Mouse (Mus musculus) kidney, postnatal 4 days (tissue): Measurements from ENCODE around the gene Gsk3b.
A peak's percentile ranks its signal among the peaks of the same experiment; 100 is the strongest.
"Not testable (repeated sequence)": the region's sequence is repeated elsewhere in the genome, so short reads cannot be mapped to it uniquely, and the experiment has no call there.

ENCODE experiments used
- DNase-seq, 2 experiments: peaks; one replicate each; pipeline ENCODE4 v3.0.0; 2021; ENCODE audit warnings: mixed read lengths in 2 of 2

The Gsk3b gene

DNA sequence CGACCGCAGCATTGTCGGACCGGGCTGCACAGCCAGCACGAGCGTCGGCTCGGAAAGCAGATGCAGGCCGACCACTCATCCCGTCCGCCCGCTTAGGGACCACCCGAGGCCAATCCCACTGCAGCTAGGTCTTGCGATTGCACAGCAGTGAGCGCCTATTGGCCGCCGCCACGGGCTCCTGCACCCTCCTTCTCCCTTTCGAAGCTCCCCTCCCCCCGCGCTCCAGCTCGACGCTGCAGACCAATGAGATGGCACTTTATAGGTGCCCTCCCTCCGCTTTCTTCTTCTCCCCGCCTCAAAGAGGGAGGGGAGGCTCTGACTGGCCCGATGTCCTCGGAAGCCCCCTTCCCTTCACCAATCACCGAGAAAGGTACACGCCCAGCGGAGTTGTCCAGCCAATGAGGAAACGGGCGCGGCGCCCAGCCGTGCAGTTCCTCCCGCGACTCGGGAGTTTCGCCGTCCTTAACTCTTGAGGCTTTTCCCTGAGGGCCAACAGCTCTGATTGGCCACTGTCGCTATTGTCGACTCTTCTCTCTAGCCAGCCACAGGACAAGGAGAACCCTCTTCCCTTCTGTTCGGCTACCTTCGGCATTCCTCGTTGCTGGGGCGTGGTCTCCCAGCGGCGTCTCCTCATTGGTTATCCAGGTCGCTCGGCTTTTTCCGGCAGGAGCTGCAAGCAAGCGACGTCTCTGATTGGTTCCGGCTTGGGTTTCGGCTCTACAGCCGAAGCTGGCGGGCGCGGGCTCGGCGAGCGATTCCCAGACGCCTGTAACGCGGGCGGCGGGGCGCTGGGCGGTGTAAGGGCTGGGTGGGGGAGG is at the start of gene Gsk3b:
Gsk3b (plus strand) TSS at position 373 of the 818 bp plus-strand sequence.
- DNase-seq: peak; percentile 98 to 100

GRCm38 (mm10) chr16:38042160-38042559 is 46.6 kb upstream of the Gsk3b start:
- no peak for DNase-seq

DNA sequence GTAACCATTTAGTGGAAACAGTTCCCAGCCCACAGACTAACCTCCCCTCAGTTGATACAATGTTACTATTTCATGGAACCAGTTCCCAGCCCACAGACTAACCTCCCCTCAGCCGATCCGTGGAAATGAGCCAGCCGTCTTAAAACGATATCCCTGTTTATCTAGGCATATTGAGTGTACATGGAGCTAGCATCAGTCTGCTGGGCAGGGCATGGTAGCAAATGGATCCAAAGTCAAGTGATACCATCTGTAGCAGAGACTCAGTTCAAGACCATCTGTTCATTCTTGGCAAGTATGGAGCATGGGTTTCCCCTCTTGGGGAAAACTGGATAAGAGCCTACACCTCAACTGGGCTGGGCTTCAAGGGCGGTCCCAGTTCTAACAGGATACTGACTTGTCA is 44.2 kb upstream of the Gsk3b start:
- DNase-seq: no peak

DNA sequence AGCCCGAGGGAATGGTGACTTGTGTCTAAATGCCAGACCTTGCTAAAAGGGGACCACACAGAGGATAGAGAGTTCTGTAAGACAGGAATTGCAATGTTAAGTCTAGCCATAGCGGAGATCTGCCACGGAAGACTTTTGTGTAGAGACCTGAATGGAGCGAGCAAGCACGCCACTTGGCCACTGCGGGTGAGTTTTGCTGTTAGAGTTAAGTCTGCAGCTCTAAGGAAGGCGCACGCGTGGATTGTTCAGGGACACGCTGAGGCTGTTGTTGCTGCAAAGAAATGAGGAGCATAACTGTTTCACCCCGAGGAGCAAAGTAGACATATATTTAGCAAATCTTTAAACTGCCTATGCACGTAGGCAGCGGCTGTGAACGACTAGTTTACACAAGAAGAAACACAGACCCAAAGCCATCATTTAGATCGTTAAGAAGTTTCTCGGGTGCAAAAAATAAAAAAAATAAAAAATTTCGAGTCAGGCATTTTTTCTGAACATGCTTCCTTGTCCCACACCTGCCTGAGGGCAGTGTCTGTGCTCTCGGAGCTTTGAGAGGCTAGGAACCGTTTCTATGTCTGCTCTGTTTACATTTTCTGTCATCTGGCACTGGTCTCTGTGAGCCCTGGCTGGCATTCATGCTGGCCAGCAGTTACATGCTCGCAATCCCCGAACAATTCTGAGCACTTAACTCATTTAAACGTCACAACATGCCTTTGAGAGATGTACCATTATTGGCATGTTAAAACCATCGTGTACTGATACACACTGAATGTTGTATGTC is 40.8 kb upstream of the Gsk3b start:
- peak; percentile 10 to 17 for DNase-seq

GRCm38 (mm10) chr16:38057898-38058297 is 30.9 kb upstream of the Gsk3b start:
- DNase-seq: no peak

- no peak for DNase-seq
Measured at GRCm38 (mm10) chr16:38058836-38059235, 30.0 kb upstream of the Gsk3b start.

GRCm38 (mm10) chr16:38059631-38060030 is 29.2 kb upstream of the Gsk3b start:
- DNase-seq: no peak

DNA sequence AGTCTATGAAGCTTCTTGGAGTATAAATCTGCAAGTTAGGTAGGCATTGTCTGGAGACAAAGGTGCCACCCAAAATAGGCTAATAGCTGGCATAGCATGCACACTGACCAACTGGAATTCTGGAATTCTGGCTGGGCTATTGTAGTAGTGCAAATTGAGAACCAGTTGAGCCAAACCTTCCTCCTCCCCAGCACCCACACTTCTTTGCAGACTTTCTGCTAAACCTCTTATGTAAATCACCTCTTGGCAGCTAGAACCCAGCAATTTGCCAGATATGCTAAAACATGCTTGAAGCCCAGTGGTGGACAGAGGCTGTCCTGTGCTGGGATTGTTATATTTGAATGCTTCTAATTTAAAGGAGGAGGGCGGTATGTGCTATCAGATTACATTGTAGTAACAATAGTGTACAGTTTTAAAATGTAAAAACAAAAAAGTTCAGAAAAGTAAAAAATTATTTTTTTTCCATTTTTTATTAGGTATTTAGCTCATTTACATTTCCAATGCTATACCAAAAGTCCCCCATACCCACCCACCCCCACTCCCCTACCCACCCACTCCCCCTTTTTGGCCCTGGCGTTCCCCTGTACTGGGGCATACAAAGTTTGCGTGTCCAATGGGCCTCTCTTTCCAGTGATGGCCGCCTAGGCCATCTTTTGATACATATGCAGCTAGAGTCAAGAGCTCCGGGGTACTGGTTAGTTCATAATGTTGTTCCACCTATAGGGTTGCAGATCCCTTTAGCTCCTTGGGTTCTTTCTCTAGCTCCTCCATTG is 14.8 kb upstream of the Gsk3b start:
- not testable (repeated sequence) for DNase-seq

DNA sequence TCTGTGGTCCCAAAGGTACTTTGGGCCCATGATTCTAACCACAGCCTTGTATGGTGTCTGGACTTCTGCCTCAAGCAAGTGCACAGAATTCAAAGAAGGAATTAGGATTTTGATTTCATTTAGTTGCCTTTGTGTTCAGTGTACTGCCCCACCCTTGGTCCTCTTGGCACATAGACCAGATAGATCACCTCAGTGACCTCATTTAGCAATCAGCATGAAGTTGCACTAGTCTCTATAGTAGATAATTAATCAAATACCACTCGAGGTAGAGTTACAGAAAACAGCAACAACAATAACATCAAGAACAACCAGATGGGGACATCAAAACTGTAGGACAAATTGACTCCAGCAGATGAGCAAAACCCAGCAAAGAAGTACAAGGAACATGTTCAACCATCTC is 8.6 kb upstream of the Gsk3b start:
- no peak for DNase-seq

- DNase-seq: no peak
Measured at GRCm38 (mm10) chr16:38087231-38087630, 1.6 kb upstream of the Gsk3b start.

DNA sequence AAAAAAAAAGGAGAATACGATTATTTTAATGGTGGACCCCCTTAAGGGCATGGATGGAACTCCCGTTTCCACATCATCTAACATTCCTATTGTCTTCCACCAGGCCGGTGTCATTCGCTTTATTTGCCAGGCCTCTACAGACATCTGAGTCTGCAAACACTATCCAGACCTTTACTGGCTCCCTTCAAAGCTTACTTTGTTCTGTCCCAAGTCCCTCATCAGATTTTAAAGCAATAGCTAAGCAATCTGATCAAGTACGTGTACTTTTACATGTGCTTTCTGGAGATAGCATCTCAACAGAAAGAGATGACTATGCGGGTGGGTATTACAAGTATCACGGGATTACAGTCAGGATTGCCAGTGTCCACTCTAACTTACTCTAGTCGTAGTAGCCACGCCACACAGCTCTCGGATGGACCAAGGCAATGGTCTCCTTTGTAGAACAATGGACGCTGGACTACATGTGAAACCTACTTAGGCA is 1.1 kb upstream of the Gsk3b start:
- peak in 1 of 2 experiments; percentile 30 for DNase-seq

GRCm38 (mm10) chr16:38088126-38088628 is 624 bp upstream of the Gsk3b start:
- DNase-seq: no peak

GRCm38 (mm10) chr16:38089447-38090170 is 808 bp downstream of the Gsk3b start:
- DNase-seq: no peak

DNA sequence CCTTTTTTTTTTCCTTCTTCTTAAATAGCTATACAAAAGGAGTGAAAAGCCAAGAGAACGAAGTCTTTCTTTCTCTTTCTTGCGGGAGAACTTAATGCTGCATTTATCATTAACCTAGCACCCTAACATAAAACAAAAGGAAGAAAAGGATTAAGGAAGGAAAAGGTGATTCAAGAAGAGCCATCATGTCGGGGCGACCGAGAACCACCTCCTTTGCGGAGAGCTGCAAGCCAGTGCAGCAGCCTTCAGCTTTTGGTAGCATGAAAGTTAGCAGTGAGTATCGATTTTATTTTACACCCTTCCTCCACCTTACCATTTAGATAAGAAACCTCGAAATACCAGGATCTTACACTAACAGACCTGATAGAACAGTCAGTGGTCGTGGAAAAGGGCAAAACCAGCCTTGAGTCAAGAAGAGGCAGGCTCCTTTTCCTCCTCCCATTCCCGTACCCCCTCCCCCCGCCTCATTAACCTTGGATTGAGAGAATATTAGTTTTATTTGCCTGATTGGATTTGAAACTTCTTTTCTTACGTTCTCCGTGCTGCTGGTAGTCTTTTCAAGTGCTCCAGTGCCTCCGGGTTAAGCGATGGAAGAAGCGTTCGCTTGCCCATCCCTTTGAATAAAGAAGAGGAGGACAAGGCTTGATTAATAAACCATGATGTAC is 1.7 kb downstream of the Gsk3b start:
- peak; percentile 22 to 30 for DNase-seq

DNA sequence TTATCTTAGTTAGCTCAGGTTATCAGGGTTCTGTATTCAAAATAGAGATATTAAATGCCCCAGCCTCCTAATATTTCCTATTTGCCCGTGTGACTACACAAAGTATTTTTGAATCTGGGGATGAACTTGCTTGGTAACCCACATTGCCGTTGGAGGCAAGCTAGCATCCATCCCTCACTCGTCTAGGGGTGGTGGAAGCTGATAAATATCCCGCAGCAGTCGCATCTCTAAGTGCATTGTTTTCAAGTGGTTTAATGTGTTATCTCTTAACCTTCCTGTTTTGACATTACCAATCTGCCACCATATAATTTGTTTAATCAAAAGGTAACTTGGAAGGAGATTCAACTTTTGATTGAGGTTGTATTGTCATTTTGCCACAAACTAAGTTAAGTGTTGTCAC is 2.2 kb downstream of the Gsk3b start:
- DNase-seq: no peak

DNA sequence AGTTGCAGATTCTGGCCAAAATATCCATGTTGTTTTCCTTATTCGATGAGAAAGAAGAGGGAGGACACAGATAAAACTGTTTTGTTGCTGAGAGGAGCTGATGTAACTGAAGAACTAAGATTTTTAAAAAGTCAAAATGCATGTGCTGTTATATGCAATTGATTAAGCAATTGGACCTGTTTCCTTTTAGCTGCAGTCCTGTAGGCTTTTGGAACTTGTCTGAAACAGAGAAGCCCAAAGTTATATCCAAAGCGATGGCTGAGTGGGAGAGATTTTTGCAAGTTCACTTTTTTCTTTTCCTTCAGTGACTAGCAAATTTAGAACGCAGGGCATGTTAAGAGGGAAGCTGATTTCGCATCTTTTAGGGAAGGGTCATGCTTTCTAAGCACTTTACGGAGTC is 2.9 kb downstream of the Gsk3b start:
- no peak for DNase-seq

DNA sequence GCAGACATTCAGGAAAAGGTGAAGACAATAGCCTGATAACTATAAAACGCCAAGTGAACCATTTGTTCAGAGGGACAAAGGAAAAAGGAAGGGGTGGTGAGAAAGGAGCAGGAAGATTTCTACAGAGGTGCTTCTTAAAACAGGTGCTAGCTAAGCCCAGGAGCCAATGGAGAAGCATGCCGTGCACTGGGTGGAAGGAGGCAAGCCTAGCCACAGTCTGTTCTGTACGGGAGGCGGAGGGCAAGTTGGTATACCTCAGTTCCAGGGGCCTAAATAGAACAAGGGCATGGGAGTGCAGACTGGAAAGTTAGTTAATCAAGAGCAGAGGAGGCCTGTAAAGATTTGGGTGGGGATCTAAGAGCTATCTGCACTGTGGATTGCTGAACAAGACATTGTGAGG is 3.8 kb downstream of the Gsk3b start:
- DNase-seq: peak in 1 of 2 experiments; percentile 29

GRCm38 (mm10) chr16:38095181-38095851 is 6.5 kb downstream of the Gsk3b start:
- DNase-seq: no peak

DNA sequence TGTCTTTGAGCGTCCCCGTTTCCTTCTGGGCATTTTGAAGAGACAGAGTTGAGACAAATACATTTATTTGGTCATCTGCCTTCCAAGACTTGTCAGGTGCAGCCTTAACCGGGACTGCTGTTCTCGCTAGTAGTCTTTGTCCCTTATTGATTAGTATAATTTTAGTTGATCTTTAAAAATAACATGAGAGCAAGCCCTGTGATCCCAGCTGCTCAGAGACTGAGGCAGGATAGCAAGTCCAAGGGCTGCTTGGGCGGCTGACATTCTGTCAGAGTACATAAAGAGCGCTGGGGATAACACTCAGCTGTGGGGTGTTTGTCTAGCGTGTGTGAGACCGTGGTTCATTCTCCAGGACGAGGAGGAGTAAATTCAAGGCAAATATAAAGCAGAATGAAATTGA is 8.7 kb downstream of the Gsk3b start:
- DNase-seq: peak in 1 of 2 experiments; percentile 18

- DNase-seq: no peak
Measured at GRCm38 (mm10) chr16:38099325-38099724, 10.5 kb downstream of the Gsk3b start.

DNA sequence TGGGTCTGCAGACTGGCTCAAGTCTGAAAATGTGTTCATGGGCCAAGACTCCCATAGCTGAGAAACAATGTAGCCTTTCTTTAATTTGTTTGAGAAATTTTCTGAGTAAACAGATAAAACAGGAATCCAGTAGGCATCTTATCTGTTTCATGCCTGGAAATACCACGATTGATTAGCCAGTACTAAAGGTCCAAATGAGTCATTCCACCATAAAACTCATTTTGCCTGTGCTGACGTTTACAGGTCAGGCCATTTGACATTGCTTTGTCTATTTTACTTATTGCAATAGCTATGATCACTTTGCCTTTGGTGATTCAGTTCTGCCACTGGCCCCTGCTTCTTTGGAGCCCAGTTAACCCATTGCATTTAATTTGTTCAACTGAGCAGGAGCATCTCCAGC is 11.8 kb downstream of the Gsk3b start:
- DNase-seq: no peak
